Mouse (Mus musculus): ENCODE data around the gene Olfr1410.

The Olfr1410 gene

DNA sequence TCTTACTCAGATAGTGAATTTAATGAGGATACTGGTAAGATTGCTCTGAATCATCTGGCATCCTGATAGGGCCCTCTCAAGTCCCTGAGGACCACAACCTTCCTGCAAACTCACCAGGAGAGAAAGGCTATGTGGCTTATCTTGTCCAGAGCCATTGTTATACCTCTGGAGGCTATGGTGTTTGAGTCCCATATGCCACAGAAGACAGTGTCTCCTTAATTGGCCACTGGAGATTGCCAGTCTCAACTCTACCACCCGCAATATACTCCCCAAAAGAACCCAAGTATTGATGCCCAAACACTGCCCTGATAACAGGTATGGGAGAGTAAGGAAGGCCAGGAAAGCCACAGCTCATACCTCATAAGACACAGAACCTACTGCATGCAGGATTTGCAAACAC lies at the start of gene Olfr1410:
Olfr1410 (plus strand) TSS at position 301 of the 400 bp plus-strand sequence.
- no peak for DNase-seq (ENCODE audit: low read depth)

DNA sequence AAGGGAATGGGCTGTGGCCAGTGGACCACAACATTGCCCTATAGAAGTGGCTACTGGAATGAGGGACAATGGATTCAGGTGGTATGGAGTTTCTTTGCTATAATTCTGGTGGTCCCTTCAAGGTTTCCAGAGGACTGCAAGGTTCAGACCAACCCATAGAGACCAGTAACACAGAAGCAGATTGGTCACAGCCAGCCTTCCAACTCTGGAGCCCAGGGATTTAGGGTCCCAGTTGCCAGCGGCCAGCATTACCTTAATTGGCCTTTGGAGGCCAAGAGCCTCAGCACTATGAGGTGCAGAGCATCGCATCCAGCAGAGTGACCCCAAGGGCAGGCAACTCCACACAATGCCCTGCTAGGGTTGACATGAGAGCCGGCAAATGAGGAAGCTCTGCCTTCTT lies 34.6 kb upstream of the Olfr1410 start, which contains the start of gene Olfr1413:
Olfr1413 (plus strand) TSS at position 301 of the 400 bp plus-strand sequence.
- DNase-seq (ENCODE audit: low read depth) = no peak

DNA sequence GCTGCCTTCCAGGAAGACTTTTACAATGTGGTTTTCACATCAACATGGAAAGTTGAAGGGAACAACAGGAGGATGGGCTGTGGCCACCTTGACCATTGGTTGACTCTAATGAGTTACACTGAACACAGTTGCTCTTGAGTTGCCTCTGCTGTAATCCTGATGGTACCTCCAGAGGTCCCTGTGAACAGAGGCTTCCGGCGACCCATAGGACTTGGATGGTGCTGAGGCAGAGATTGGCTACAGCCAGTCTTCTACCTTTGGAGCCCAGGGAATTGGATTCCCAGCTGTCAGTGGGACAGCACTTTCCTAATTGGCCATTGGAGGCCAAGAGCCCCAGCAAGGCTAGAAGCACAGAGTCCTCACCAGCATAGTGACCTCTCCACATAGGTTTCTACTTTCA lies 20.1 kb upstream of the Olfr1410 start, which contains the start of gene Olfr1412:
Olfr1412 (plus strand) TSS at position 301 of the 400 bp plus-strand sequence.
- DNase-seq (ENCODE audit: low read depth) = no peak

DNA sequence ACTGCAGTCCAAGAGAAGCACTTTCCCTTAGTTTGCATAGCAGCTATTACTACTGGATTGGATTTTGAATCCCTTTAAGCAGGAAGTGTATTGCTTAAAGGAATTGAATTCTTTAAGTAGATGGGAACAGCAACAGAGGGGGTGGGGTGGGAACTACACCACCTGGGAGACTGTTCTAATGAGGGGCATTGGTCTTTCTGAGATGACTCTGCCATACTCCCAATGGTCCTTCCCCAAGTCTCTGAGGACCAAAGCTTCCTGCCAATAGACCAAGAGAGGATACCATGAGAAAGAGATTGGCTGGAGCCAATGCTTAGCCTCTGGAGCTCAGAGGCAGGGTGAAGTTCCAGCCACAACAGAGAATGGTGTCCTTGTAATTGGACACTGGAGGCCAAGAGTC lies 11.5 kb upstream of the Olfr1410 start, which contains the start of gene Olfr1411:
Olfr1411 (plus strand) TSS at position 301 of the 400 bp plus-strand sequence.
- DNase-seq (ENCODE audit: low read depth) = no peak

DNA sequence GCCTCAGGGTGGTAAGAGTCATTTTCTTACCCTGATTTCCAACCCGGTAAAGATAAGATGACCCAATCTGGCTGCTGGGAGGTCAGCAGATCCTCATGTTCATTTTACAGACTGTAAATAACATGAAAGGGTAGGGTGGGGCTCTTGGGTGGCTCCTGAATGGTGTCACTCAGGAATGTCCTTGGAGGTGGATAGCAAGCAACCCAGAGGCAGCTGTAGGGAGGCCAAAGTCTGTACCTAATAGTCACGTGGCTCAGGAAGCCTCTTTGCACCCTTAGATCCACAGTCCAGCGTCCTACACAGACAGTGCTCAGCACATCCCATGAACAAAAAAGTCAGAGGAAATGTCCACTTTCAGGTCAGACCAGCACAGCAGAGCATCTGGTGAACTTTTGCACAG lies 9.6 kb upstream of the Olfr1410 start:
- DNase-seq (ENCODE audit: low read depth) = no peak

DNA sequence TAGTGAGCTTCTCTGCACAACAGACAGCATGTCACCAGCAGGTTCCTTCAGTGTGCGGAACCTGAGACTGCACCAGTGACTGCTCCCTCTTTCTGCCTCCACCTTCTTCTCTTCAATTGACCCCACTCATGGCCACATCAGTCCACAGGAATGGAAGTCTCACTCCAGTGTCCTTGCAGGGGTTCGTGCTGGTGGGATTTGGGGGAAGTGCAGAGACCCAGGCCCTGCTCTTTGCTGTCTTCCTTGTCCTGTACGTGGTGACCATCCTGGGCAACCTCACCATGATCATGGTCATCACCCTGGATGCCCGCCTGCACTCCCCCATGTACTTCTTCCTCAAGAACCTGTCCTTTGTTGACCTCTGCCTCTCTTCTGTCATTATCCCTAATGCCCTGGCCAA lies 2.1 kb downstream of the Olfr1410 start:
- DNase-seq (ENCODE audit: low read depth) = no peak

DNA sequence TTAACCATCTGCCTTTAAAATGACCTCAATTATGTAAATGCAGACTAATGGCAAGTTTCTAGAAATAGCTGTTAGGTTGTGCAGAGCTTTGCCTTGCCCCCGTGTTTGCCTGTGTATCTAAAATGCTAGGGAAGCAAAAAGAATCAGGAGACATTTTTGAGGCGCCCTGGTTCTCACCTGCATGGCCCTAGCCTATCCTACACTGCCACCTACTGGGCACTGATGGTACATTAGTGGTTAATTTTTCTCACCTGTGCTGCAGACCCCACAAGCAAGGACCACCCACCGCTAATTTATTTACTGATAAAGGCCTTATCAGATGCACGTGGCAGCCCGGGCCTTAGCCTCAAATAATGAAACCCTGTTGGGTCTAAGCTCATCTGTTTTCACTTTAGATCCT lies 5.4 kb downstream of the Olfr1410 start:
- DNase-seq (ENCODE audit: low read depth) = peak; percentile 65

DNA sequence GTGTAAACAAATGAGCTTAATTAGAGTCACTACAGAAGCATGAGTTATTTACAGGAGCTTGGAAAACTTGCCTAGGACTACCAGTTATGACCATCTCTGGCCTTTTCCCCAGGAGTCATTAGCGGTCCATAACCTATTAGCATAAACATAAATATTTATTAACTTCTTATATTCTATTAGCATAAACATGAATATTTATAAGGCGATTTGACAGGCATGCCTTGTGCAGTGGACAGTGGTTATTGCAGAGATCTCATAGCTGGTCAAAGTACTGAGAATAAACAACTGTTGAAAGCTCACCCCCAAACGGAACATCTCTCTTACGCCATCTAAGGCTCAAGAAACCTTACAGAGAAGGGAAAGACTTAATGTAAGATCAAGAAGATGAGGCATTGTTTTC lies 7.6 kb downstream of the Olfr1410 start:
- DNase-seq (ENCODE audit: low read depth) = no peak

DNA sequence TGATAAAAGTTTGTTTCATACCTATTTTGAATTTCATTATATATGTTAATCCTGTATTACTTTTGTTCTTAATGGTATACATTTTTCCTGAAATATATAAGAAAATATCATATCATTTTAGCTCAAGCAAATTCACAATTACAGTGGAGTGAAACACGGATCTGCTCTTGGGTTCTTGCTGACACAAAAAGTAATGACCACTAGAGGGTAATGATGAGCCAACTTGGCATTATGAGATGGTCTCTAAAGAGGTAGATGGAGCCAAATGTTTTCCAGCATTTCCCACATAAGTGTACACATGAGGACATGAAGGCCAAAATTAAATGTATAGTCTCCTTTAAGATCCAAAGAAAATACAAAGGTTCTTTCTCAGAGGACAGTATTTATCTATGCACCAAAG lies 8.9 kb downstream of the Olfr1410 start:
- peak; percentile 87 for DNase-seq (ENCODE audit: low read depth)

DNA sequence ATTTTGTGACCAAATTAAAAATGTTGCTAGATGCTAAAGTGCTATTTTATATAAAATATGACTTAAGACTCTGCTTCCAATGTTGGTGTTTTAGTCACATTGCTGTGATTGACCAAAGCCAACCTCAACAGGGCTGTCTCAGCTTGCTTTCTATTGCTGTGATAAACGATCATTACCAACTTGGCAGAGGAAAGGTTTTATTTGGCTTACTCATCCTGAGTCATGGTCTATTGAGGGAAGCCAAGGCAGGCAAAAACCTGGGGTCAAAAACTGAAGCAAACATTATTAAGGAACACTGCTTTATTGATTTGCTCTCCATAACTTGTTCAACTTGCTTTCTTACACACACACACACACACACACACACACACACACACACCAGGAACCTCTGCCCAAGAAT lies 10.5 kb downstream of the Olfr1410 start:
- DNase-seq (ENCODE audit: low read depth) = peak; percentile 86

DNA sequence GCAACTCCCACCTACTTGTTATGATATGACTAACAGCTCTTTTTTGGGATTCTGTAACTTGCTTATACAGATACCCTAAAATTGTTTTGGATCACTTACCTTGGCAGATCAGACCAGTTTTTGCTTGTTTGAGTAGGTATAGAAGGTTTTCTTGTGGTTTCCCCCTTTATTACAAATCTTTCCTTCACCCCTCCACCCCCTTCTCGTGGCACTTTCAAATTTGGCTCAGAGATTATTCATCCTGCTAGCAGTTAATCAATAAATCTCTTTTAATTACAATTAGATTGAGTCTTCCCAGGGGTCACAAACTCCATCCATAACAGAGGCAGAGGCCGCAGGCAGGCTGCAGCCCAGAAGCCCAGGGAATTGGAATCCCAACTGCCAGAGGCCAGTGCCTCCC lies 11.9 kb downstream of the Olfr1410 start, which contains the start of gene Olfr12:
Olfr12 (plus strand) TSS at position 301 of the 400 bp plus-strand sequence.
- no peak for DNase-seq (ENCODE audit: low read depth)

DNA sequence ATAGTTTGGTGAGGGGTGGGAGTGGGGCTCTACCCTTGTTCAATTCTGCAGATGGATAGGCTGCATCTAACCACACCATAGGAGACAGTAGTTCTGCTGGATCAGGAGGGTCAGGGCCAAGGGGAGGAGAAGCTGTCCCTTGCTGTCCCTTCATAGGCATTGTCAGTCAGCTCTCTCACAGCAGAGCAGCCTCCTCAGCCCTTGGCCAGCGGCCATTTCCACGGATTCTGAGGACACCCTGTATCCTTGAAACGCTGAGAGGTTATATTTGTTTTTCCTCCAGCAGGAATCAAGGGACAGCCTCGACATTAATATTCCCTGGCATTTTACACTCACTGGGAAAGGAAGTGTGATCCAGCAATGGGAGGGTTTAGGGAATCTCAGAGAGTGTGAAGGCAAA lies 12.8 kb downstream of the Olfr1410 start:
- DNase-seq (ENCODE audit: low read depth) = no peak

DNA sequence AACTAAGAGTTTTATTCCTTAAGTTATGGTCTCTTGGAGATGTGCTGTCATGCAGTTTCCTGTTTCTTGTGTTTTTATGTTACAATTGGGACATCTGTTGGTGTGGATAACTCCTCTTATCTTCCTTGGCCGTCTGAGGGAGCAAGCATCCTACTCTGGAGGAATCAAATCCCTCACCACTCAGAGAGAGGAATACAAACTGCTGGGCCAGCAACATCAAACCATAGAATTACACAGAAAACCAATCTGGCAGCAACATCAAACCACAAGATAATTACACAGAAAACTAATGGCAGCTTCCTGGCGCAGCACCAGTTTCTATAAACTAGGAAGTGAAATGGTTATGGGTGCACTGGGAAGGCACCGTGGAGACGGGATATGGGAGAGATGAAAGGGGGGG lies 22.6 kb downstream of the Olfr1410 start:
- no peak for DNase-seq (ENCODE audit: low read depth)

DNA sequence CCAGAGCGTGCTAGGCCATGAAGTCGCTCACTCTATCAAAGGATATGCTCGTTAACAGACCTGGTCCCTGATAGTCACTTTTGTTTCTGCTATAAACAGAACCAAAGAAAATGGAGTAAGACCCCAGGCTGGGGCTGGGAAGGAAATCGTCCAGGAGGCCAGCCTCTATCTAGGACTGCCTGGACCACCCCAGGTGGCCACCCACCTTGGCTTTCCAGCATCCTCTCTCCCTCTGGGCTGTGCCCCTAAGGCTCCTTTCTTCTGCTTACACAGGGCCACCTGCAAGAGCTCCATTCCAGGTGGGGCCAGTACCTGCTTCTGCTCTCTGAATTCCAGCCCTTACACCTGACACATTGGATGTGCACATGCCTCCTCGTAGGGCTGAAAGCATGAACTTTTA lies 26.6 kb downstream of the Olfr1410 start:
- no peak for DNase-seq (ENCODE audit: low read depth)

DNA sequence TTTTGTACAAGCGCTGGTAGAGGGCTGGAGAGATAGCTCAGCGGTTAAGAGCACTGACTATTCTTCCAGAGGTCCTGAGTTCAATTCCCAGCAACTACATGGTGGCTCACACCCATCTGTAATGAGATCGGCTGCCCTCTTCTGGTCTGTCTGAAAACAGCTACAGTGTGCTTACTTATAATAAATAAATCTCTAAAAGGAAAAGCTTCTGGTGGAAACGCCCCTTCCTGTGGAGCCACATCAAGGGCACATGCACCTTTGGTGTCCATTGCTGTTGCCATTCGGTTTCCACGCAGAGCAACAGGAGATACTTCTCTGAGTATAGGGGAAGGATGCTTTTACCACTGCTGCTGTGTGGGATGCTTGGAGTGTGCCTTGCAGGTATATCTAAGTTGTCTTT lies 27.4 kb downstream of the Olfr1410 start:
- DNase-seq (ENCODE audit: low read depth) = no peak

DNA sequence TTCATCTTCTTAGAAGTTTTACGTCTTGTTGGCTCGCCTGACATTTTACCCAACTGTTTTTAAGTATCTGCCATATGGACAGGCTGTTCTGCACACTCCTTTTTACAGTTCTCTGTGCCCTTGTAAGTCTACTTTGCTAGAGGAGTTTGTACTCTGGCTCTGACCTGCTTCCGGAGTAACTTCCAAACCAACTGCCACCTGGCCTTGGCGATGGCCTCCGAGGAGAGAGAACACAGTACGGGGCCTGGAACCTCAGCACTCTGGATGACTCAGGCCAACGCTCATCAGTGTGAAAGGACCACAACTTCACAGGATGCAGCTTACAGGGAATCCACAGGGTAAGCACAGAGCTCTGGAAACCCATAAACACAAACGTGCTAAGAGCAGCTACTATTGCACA lies 28.1 kb downstream of the Olfr1410 start:
- no peak for DNase-seq (ENCODE audit: low read depth)

DNA sequence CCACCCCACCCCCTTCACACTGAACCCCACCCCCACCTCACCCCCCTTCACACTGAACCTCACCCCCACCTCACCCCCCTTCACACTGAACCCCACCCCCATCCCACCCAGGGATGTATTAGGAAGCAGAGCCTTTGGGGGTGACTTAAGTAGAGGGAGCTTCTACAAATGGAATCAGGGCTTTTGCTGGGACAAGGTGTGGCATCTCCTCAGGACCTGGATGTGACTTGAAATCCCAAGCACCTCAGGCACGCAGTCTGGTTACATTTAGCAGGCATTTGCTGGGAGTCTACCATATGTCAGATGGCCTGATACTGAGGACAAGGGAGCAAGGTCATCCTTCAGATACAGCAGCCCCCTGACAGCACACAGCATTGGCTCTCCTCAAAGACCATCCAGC lies 29.0 kb downstream of the Olfr1410 start:
- no peak for DNase-seq (ENCODE audit: low read depth)

DNA sequence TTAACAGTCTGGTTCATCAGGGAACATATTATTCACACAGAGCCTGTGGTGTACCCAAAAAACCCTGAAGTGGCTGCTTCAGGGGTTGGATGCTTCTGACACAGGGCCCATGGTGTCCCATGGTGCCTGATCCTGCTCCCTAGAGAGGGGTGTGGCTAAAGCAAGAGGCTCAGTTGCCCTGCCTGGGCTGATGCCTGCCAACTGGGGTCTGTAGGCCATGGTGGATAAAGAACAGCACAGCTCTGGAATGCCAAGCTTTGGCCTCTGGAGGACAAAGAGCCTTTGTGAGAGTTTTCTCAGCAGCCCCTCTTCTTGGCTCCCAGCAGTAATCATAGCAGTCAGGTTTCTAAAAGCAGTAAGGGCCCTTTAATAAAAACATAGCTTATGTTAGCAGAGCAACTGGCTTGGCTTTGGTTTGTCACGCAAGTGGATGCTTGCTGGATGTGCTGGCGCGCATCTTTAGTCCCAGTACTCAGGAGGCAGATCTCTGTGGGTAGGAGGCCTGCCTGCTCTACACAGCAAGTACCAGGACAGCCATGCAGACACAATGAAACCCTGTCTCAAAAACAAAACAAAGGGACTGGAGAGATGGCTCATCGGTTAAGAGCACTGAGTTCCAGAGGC lies 29.5 kb downstream of the Olfr1410 start:
- peak; percentile 83 for DNase-seq (ENCODE audit: low read depth)

DNA sequence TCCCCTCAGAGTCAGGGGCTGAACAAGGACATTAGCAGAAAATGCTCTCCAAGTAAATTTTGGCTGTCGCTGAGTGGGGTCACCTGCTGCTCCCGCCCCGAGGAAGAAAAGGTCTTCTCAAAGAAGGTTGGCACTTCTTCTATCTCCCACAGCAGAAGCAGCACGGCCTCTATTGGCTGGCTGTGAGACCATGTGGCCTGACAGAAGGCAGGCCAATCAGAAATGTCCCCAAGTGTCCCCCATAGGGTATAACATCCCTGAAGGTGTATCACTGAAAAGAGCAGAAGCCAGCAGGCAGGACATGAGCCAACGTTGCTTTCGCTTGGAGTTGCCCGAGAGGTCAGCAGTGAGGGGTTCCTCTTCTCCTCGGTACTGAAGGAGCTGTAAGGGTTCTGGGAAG lies 30.4 kb downstream of the Olfr1410 start:
- no peak for DNase-seq (ENCODE audit: low read depth)

DNA sequence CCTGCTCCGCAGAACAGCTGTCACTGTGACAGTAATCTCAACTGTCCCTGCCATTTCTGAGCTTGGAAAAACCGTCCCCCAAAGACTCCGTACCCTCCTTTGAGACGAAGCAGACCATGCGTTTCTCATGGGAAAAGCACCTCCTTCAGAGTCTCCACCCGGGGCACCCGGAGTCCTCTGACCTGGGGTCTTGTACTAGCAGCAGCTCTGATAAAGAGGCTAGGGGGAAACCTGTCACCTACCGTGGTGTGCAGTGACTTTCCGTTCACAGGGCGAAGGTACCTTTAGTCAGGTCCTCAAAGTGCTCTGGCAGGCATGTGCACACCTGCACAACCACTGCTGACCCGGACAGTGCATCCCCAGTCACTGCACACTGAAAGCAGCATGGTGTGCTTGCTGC lies 31.1 kb downstream of the Olfr1410 start:
- DNase-seq (ENCODE audit: low read depth) = no peak

DNA sequence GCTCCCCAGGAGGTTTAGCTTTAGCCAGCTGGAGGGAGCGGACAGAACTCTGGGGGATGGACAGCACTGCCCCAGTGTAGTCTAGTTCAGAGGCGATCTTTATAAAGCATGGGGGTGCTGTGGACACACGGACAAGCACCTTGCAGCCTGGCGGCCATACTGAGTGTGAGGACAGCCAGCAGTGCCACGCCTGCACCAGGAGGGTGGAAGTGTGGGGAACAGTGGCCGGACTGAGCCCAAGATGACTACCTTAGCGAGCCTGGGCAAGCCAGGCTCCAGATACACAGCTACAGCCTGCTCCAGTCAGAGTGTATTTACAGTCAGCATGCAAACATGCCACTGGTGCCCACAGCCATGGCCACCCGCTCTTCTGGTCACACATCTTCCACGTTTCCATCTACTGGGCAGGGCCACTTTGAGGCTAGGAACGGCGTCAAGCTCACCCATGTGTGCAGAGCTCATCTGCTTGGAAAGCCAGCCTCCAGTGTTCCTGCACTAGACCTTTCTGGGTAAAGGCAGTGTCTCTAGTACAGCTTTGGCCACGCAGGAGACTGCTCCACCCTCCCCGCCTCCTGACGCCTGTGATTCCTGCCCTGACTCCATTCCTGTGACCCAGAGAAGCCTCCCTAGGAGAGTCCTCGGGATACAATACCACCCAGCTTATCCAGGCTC lies 32.1 kb downstream of the Olfr1410 start:
- DNase-seq (ENCODE audit: low read depth) = no peak

DNA sequence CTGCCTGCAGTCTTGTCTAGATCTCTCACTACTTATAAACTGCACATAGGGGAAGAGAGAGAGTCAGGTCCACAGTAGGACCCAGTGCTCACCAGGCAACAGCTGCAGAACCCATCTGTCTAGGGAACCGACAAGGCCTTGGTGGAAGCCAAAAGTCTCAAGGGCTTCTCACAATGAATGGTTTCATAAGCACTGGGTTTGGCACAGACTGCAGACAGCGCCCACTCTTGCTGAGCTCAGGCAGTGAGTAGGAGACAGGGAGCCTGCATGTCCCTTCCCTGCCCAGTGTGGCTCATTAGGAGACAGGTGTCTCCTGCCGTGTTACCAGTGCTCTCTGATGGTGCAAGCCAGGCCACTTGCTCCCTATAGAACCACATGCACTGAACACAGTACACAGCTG lies 32.6 kb downstream of the Olfr1410 start:
- DNase-seq (ENCODE audit: low read depth) = peak; percentile 33

DNA sequence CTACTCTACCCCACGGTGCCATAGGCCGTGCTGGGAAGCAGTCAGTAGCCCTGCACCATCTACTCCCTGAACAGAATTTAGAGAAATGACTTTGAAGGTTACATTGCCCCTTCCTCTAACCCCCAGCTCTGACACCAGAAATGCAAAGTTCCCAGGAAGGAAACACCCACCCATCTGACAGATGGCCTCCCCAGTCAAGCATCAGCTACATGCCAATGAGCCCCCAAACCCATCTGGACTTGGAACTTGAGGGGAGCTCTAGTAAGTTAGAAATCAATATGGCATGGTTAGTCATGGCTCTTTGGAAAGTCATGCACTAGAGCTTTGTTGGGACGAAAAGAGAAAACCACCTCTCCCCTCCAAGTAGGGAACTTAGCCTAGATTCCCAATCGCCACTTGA lies 33.2 kb downstream of the Olfr1410 start:
- no peak for DNase-seq (ENCODE audit: low read depth)

DNA sequence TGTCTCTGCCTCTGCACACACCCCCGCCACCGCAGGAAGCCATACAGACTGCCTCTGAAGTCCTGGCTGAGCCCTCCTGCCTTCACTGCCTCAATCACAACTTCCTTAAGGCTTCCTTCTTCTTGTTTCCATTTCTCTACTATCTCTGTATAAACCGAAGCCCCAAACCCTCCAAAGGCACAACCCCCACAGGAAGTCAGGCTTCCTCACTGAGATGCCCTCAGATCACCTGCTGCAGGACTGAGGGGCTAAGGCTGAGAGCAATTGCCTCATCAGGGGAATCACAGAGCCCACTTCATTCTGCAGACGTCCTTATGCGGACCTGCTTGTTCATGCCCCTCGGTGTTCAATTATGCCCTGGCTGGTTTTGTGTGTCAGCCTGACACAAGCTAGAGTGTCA lies 34.8 kb downstream of the Olfr1410 start:
- DNase-seq (ENCODE audit: low read depth) = no peak

Data from NIH3T3 (cell line).